17 mouse cellular contexts compared by ENCODE assay signal in the genomic region with DNA sequence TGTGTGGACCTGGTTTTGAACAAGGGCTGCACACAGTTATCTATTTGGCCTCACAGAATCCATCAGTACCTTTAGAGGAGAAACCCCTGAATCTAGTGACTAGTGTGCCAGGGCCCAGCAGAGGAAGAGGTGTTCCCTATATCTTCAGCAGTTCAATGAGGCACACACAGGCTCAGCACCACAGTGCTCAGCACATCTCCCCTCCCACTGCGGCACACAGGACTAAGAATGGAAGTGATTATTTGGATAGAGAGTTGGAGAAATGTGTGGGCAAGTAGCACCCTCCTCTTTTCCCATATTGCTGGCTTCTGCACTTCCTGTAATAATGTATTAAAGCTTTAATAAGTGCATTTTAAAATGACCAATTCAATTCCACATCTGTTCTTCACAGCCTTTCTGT.
"Had no signal": no experiment of that assay in that cellular context is flagged by ENCODE, and none has a peak within 500 bp of the region (broad histone marks: within the 10 kb centered on the region; RNA-seq: fewer than 3 reads in every experiment).

No protein-coding gene starts in this region.

- H3K27ac ChIP-seq: neural tube, embryonic 12.5 days; neural tube, embryonic 13.5 days; neural tube, embryonic 15.5 days; stomach, embryonic 15.5 days; stomach, postnatal 0 days had no signal

- H3K9ac ChIP-seq: neural tube, embryonic 12.5 days; neural tube, embryonic 13.5 days; neural tube, embryonic 15.5 days; stomach, embryonic 15.5 days had no signal

- H3K4me1 ChIP-seq: neural tube, embryonic 12.5 days; stomach, embryonic 15.5 days had no signal

- H3K4me2 ChIP-seq: neural tube, embryonic 12.5 days; neural tube, embryonic 13.5 days; neural tube, embryonic 15.5 days; stomach, embryonic 15.5 days had no signal

- DNase-seq: retina, postnatal 1 day; right cerebral cortex, adult 18-20 months; right cerebral cortex, postnatal 14 days; right cerebral cortex, postnatal 25 days; right cerebral cortex, postnatal 4 days; spleen, adult 18-20 months; thymus, adult 18-20 months; thymus, adult 2 months; thymus, postnatal 14 days; thymus, postnatal 25 days; thymus, postnatal 36 days; thymus, postnatal 4 days had no signal

- H3K36me3 ChIP-seq: neural tube, embryonic 12.5 days; neural tube, embryonic 15.5 days; stomach, embryonic 15.5 days had no signal

- H3K4me3 ChIP-seq: neural tube, embryonic 12.5 days; neural tube, embryonic 13.5 days; neural tube, embryonic 15.5 days; stomach, embryonic 15.5 days had no signal

- H3K27me3 ChIP-seq: neural tube, embryonic 12.5 days; neural tube, embryonic 13.5 days; neural tube, embryonic 15.5 days; stomach, embryonic 15.5 days had no signal

- H3K9me3 ChIP-seq: neural tube, embryonic 12.5 days; neural tube, embryonic 13.5 days; neural tube, embryonic 15.5 days; stomach, embryonic 15.5 days had no signal
